Mouse (Mus musculus): Measurements from ENCODE around the gene Chrna3.

DNA sequence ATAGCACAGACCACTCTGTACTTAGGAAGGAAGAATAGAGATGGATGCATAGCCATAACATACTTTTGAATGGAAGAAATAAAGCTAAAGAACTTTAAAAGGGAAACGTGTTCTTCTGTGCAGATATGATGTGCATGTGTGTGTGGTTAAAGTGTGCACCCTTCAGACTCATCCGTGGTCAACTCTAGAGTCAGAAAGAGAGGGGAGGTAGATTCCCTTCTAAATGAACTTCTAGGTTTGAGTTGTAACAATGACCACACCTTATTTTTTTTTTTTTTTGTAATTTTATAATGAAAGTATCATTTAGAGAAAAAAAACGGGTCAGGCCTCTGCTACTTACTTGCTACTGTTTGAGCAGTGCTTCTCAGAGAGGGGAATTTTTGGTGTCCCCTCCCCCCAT is 36.0 kb downstream of the Chrna3 start:
- TF ChIP-seq CTCF (IDR thresholded peaks at IDR 0.05): no peak
- TF ChIP-seq EP300 (IDR thresholded peaks at IDR 0.05): no peak
